Mouse (Mus musculus): ENCODE data around the gene Hoxb6. TPM values are rescaled to one million over a fixed set of nuclear protein-coding genes. Genes with fewer than 3 reads are reported as not detected.

Hoxb6 gene
- total RNA-seq, 1 experiment = 0.22 TPM

DNA sequence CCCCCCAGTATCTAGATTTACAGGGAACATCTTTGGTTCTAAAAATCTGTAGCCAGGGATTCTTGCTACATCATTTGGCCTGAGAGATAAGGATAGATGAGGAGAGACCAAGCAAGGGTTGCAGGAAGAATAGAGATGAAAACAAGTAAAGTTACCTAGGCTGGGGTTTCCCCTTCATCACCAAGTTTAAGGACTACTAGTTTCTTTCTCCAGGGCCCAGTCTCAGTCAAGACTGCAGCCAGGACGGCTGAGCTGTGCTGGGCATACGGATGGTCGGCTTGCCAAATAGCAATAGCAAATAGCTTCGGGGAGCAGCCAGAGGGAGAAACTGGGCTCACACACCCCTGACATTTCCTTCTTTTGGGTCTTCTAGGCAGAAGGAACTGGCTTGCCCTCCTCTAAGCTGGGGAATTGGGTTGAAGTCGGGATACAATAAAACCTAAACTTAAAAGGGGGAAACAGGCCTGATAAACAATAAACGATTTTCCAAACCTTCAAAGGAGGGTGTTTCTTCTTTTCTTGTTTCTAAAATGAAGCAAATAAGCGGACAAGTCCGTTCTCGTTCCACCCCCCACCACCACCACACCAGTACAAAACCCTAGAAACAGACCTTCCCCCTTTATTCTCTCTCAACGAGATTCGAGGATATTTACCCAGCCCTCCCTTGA is 5.8 kb downstream of the Hoxb6 start:
- Histone ChIP-seq H3K9ac (ENCODE audit: insufficient read depth, low read depth, low read length, poor library complexity, severe bottlenecking) (no peak overlapping the region), H3K27ac (ENCODE audit: insufficient read depth, low read depth, low read length, poor library complexity, severe bottlenecking) (no peak overlapping the region), H3K9me3 (ENCODE audit: control insufficient read depth, insufficient read depth, low read depth, low read length) (no peaks in the 10 kb centered on the region), H3K4me1 (ENCODE audit: control insufficient read depth in 2 of 2, insufficient read depth in 2 of 2, low read length in 2 of 2, poor library complexity in 1 of 2) (no peaks in the 10 kb centered on the region; a peak in 2 of 4 replicates), H3K36me3 (ENCODE audit: control insufficient read depth, insufficient read depth, low read length, poor library complexity, severe bottlenecking) (no peaks in the 10 kb centered on the region), H3K4me3 (ENCODE audit: insufficient read depth in 1 of 2, low read depth in 1 of 2, low read length in 2 of 2, poor library complexity in 1 of 2, severe bottlenecking in 1 of 2) (no peak overlapping the region)
- in situ Hi-C loops (cut with MboI; ENCODE audit: low sequenced_read_pairs in 2 of 2, unreplicated experiment in 2 of 2) = loop anchor here (10.0 to 25.0 kb wide), 2 partner anchors 57 to 564 kb away; partner anchors contain the start of gene Hoxb2 (in 1 of the 2)
- TF ChIP-seq ZC3H11A (IDR thresholded peaks at IDR 0.05; ENCODE audit: borderline replicate concordance, low read depth, low read length) (no peak), CHD2 (IDR thresholded peaks at IDR 0.05; ENCODE audit: low read depth, low read length) (no peak), HCFC1 (IDR thresholded peaks at IDR 0.05; ENCODE audit: borderline replicate concordance, insufficient read depth, low read length) (no peak), MAFK (IDR thresholded peaks at IDR 0.05; ENCODE audit: insufficient read depth, low read depth, low read length) (no peak), ZNF384 (IDR thresholded peaks at IDR 0.05; ENCODE audit: low read depth, low read length) (no peak)
- DNase-seq (ENCODE audit: low read depth, low spot score) = no peak

DNA sequence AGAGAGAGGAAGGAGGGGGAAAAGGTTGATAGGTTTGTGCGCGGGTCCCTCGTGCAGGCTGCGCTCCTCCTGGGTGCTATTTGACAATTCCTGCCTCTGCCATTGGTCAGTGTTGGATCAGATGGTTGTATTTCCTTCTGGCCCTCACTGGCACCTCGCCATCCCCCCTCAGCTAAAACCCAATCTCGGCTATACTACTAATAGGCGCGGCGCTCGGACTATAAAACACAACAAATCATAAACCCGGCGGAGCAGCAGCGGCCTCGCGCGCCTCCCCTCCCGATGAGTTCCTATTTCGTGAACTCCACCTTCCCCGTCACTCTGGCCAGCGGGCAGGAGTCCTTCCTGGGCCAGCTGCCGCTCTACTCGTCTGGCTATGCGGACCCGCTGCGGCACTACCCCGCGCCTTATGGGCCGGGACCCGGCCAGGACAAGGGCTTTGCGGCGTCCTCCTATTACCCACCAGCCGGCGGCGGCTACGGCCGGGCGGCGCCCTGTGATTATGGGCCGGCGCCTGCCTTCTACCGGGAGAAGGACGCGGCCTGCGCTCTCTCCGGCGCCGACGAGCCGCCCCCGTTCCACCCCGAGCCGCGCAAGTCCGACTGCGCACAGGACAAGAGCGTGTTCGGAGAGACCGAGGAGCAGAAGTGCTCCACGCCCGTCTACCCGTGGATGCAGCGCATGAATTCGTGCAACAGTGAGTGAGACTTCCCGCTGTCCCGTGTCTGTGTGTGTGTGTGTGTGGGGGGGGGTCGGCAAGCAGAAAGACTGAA is 6.8 kb downstream of the Hoxb6 start:
- Histone ChIP-seq H3K9me3 (ENCODE audit: control insufficient read depth, insufficient read depth, low read depth, low read length) (no peaks in the 10 kb centered on the region), H3K27ac (ENCODE audit: insufficient read depth, low read depth, low read length, poor library complexity, severe bottlenecking) (no peak overlapping the region), H3K36me3 (ENCODE audit: control insufficient read depth, insufficient read depth, low read length, poor library complexity, severe bottlenecking) (no peaks in the 10 kb centered on the region), H3K4me3 (ENCODE audit: insufficient read depth in 1 of 2, low read depth in 1 of 2, low read length in 2 of 2, poor library complexity in 1 of 2, severe bottlenecking in 1 of 2) (no peak overlapping the region; a peak in 2 of 4 replicates), H3K9ac (ENCODE audit: insufficient read depth, low read depth, low read length, poor library complexity, severe bottlenecking) (no peak overlapping the region), H3K4me1 (ENCODE audit: control insufficient read depth in 2 of 2, insufficient read depth in 2 of 2, low read length in 2 of 2, poor library complexity in 1 of 2) (peaks cover 0 to 3% of the 10 kb centered on the region in 2 experiments; a peak in 2 of 4 replicates)
- no peak for DNase-seq (ENCODE audit: low read depth, low spot score)
- TF ChIP-seq MAFK (IDR thresholded peaks at IDR 0.05; ENCODE audit: insufficient read depth, low read depth, low read length) (no peak), CHD2 (IDR thresholded peaks at IDR 0.05; ENCODE audit: low read depth, low read length) (no peak), ZNF384 (IDR thresholded peaks at IDR 0.05; ENCODE audit: low read depth, low read length) (no peak), ZC3H11A (IDR thresholded peaks at IDR 0.05; ENCODE audit: borderline replicate concordance, low read depth, low read length) (no peak), HCFC1 (IDR thresholded peaks at IDR 0.05; ENCODE audit: borderline replicate concordance, insufficient read depth, low read length) (no peak)
- in situ Hi-C loops (cut with MboI; ENCODE audit: low sequenced_read_pairs in 2 of 2, unreplicated experiment in 2 of 2) = loop anchor here (10.0 to 25.0 kb wide), 2 partner anchors 56 to 563 kb away; partner anchors contain the start of gene Hoxb2 (in 1 of the 2)

DNA sequence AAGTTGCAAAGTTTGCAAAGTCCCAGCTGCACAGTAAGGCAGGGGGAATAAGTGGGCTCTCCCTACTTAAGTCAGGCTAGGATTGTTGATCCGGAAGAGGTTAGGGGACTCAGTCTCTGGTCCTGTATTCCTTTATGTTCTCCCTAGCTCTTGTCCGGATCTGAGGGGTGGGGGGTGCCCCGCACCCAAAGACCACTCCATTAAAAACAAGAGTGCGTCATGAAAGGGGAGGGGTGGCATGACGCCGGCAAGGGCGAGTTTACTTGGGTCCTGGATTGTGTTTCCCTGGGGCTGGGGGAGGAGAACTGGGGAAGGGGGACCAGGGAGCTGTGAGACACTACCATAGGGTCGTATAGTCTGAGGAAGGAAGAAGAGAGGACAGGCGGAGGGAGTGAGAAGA is 7.5 kb downstream of the Hoxb6 start:
- H3K27ac ChIP-seq (ENCODE audit: insufficient read depth, low read depth, low read length, poor library complexity, severe bottlenecking) = no peak overlapping the region
- DNase-seq (ENCODE audit: low read depth, low spot score) = no peak
- H3K9ac ChIP-seq (ENCODE audit: insufficient read depth, low read depth, low read length, poor library complexity, severe bottlenecking) = no peak overlapping the region
- TF ChIP-seq CHD2 (IDR thresholded peaks at IDR 0.05; ENCODE audit: low read depth, low read length) = no peak
- TF ChIP-seq HCFC1 (IDR thresholded peaks at IDR 0.05; ENCODE audit: borderline replicate concordance, insufficient read depth, low read length) = no peak
- no peak for TF ChIP-seq MAFK (IDR thresholded peaks at IDR 0.05; ENCODE audit: insufficient read depth, low read depth, low read length)
- TF ChIP-seq ZC3H11A (IDR thresholded peaks at IDR 0.05; ENCODE audit: borderline replicate concordance, low read depth, low read length) = no peak
- no peak for TF ChIP-seq ZNF384 (IDR thresholded peaks at IDR 0.05; ENCODE audit: low read depth, low read length)
- no peaks in the 10 kb centered on the region for H3K36me3 ChIP-seq (ENCODE audit: control insufficient read depth, insufficient read depth, low read length, poor library complexity, severe bottlenecking)
- no peaks in the 10 kb centered on the region for H3K9me3 ChIP-seq (ENCODE audit: control insufficient read depth, insufficient read depth, low read depth, low read length)
- H3K4me1 ChIP-seq (ENCODE audit: control insufficient read depth in 2 of 2, insufficient read depth in 2 of 2, low read length in 2 of 2, poor library complexity in 1 of 2) = peaks cover 0 to 3% of the 10 kb centered on the region in 2 experiments; a peak in 2 of 4 replicates
- no peak overlapping the region for H3K4me3 ChIP-seq (ENCODE audit: insufficient read depth in 1 of 2, low read depth in 1 of 2, low read length in 2 of 2, poor library complexity in 1 of 2, severe bottlenecking in 1 of 2)
- in situ Hi-C loops (cut with MboI; ENCODE audit: low sequenced_read_pairs in 2 of 2, unreplicated experiment in 2 of 2) = loop anchor here (10.0 to 25.0 kb wide), 3 partner anchors 55 to 563 kb away; partner anchors contain the start of gene Hoxb2 (in 1 of the 2)

DNA sequence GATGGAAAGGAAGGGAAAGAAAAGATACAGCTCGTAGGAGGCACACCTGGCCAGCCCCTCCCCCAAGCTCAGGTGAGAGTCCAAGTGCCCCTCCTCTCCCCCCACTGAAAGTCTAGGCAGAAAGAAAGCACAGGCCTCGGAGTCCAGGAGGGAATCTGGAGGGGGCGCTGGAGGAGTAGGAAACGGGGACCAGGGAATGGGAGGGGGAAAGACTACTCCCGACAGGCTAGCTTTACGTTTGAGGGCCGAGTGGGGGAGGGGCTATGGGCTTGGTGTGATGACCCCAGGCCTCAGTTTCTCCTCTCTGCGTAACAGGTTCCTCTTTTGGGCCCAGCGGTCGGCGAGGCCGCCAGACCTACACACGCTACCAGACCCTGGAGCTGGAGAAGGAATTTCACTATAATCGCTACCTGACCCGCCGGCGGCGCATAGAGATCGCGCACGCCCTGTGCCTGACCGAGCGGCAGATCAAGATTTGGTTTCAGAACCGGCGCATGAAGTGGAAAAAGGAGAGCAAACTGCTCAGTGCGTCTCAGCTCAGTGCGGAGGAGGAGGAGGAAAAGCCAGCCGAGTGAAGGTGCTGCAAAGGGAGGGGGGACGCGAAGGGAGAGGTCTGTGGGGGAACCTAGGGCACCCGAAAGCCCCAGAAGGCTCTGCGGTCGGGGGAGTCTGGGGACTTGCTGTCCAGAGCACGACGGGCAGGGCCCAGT is 8.2 kb downstream of the Hoxb6 start:
- DNase-seq (ENCODE audit: low read depth, low spot score) = no peak
- Histone ChIP-seq H3K36me3 (ENCODE audit: control insufficient read depth, insufficient read depth, low read length, poor library complexity, severe bottlenecking) (no peaks in the 10 kb centered on the region), H3K9ac (ENCODE audit: insufficient read depth, low read depth, low read length, poor library complexity, severe bottlenecking) (no peak overlapping the region), H3K9me3 (ENCODE audit: control insufficient read depth, insufficient read depth, low read depth, low read length) (no peaks in the 10 kb centered on the region), H3K4me3 (ENCODE audit: insufficient read depth in 1 of 2, low read depth in 1 of 2, low read length in 2 of 2, poor library complexity in 1 of 2, severe bottlenecking in 1 of 2) (peak overlapping the region; percentile 12 to 35; a peak in 2 of 4 replicates), H3K27ac (ENCODE audit: insufficient read depth, low read depth, low read length, poor library complexity, severe bottlenecking) (no peak overlapping the region), H3K4me1 (ENCODE audit: control insufficient read depth in 2 of 2, insufficient read depth in 2 of 2, low read length in 2 of 2, poor library complexity in 1 of 2) (peaks cover 0 to 3% of the 10 kb centered on the region in 2 experiments; a peak in 2 of 4 replicates)
- in situ Hi-C loops (cut with MboI; ENCODE audit: low sequenced_read_pairs in 2 of 2, unreplicated experiment in 2 of 2) = loop anchor here in 1 of 2 experiments (10.0 kb wide), 1 partner anchor 254 kb away; no protein-coding TSS in a partner anchor
- TF ChIP-seq MAFK (IDR thresholded peaks at IDR 0.05; ENCODE audit: insufficient read depth, low read depth, low read length) (no peak), HCFC1 (IDR thresholded peaks at IDR 0.05; ENCODE audit: borderline replicate concordance, insufficient read depth, low read length) (no peak), ZNF384 (IDR thresholded peaks at IDR 0.05; ENCODE audit: low read depth, low read length) (no peak), CHD2 (IDR thresholded peaks at IDR 0.05; ENCODE audit: low read depth, low read length) (no peak), ZC3H11A (IDR thresholded peaks at IDR 0.05; ENCODE audit: borderline replicate concordance, low read depth, low read length) (no peak)
